Mouse (Mus musculus): ENCODE measurements at regions not wholly inside any gene's neighbourhood (a gene's known extent, or its start where the extent isn't known, plus 50 kb on each side); places are given as distances from the start of the nearest gene placed in this dataset.

DNA sequence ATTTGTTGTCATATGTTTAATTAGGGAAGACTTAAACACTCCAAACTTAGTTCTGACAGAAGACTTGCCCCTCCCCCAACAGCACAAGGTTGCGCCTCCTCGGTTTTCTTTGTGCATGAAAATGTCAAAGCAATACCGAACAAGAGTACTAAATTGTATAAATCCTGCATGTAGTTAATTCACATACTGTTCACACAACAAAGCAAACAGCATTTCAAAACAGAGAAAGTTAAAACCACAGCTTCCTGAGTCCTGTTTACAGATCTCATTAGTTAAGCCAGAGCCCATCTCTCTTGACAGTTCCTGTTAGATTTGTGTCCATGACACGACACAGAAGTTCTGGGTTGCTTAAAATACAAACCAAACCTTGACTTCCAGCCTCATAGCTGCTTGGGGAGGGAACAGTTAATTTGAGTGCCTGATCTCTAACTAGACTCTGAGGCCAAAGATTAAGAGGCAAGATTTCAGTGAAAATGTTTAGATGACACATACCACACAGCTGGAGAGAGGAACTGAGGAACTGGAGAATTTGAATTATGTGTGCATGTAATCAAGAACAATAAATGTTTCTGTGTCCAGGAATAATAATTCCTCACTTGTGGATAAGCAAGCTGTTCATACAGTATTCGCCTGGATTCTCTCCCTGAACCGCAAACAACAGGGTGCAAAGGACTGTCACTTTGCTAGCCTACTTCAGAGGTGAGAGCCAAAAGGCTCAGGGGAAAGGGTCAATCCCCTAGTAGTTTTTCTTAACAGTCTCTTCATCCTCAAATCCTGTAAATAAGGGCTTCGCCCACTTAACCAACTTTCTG, 113.3 kb upstream of the Tbl1xr1 start:
- DNase-seq (ENCODE audit: low spot score in 2 of 2) = peak in 1 of 2 experiments; percentile 26

GRCm38 (mm10) chr3:21963733-21964351, 112.6 kb upstream of the Tbl1xr1 start:
- no peak for DNase-seq (ENCODE audit: low spot score in 2 of 2)

DNA sequence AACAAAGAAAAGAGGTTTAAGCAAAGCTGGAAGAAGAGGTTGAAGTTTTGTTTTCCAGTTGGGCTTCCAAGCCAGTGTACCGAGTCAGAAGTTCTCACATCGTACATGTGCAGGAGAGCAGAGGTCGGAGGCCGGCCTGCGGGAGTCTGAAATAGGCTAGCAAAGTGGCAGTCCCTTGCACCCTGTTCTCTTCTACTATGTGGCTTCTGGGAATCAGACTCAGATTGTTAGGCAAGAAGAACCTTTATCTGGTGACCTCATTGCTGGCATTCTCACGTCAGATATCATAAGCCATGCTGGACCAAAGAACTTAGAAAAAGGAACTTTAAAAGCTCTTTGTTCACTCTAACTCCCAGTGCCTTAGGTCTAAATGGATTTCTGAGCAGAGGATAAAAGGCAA, 112.0 kb upstream of the Tbl1xr1 start:
- no peak for DNase-seq (ENCODE audit: low spot score in 2 of 2)

DNA sequence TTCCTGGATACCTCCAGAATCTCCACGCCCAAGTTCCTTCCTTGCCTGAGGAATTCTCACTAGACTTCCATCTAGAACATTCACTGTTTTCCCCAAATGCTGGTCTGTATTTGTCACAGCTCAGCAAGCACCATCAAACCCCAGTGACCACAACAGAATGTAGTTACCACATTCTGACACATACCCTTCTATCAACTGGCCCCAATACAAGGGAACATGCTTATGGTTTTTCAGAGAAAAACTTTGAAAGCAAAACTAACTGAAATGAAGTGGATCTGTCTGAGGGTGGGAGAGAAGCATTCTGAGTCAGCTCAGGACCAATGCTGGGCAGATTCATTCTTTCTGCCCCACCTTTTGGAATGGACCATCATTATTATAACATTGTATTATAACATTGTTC, 110.9 kb upstream of the Tbl1xr1 start:
- peak; percentile 48 to 72 for DNase-seq (ENCODE audit: low spot score in 2 of 2)

DNA sequence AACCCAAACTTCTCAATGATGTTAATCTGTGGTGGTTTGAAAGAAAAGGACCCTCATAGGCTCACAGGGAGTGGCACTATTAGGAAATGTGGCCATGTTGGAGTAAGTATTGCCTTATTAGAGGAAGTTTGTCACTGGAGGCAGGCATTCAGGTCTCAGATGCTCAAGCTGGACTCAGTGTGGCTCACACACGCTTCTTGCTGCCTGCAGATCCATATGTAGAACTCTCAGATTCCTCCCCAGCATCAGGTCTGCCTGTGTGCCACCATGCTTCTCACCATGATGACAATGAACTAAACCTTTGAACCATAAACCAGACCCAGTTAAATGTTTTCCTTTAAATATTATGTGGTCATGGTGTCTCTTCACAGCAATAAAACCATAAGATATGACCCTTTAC, 104.7 kb upstream of the Tbl1xr1 start:
- DNase-seq (ENCODE audit: low spot score in 2 of 2) = no peak

- no peak for DNase-seq (ENCODE audit: low spot score in 2 of 2)
Measured at GRCm38 (mm10) chr3:21973153-21973552, 103.3 kb upstream of the Tbl1xr1 start.

DNA sequence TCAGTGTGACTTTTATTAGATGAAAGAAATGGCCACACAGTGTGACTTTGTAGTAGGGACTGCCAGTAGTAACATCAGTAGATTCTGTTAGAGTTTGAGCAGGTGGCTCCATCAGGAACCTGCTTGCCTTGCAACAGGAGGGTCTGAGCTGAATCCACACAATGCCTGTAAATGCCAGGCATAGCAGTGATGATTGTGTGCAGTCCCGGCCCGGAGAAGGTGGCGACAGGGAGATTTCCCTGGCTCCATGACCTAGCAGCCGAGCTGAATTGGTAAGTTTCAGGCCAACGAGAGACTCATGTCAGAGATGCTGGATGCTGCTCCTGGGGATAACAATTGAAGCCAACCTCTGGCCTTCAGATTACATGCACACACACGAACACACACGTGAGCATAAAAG, 102.8 kb upstream of the Tbl1xr1 start:
- no peak for DNase-seq (ENCODE audit: low spot score in 2 of 2)

- DNase-seq (ENCODE audit: low spot score in 2 of 2) = no peak
Measured at GRCm38 (mm10) chr3:21974766-21975165, 101.7 kb upstream of the Tbl1xr1 start.

DNA sequence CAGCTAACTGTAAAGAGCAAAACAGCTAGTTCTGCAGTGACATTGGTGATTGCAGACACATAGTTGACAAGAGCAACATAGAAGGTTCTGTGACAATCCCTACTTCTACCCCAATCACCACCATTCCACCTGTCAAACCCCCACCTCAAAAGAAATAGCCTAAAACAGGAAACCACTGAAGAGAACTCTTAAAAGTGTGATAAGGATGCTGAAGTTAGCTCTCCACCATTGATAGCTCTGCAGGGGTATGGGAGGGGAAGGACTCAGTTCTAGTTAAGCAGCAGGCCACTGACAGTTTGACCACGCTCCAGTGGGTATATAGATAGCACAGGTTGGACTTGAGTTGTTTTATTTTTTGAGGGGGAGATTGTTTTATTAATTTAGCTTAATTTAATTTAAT, 98.7 kb upstream of the Tbl1xr1 start:
- no peak for DNase-seq (ENCODE audit: low spot score in 2 of 2)

- peak in 1 of 2 experiments; percentile 52 for DNase-seq (ENCODE audit: low spot score in 2 of 2)
Measured at GRCm38 (mm10) chr3:21982991-21983390, 93.5 kb upstream of the Tbl1xr1 start.

DNA sequence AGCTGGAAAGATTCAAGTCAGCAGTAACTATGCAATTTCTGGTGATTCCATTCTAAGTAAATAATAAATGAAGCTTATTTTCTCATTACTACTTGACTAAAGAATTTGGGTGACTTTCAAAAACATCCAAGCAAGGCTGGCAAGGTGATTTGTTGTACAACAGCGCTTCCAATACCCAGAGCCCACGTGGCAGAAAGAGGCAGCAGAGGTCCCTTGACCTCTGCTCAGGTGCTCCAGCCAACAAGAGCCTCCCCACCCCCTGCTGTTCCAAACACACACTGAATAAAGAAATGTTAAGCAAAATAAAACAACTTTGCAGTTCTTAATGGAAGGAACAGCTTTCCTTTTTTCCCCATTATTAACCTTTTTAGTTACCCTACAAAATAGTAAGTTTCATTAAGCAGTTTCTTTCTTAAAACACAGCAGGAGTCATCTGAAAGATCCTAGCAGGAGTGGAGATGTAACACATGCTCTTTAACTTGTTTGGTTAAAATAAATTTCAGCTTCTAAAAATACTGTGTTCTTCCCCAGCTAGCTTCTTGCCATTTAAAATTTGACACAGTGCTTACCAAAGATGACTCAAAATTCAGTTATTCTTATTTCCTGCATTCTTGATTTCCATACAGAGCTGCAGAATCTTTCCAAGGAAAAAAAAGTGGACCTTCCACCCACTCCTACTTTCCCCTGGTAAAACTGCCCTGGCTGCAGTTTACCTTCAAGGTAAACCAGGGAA, 92.3 kb upstream of the Tbl1xr1 start:
- no peak for DNase-seq (ENCODE audit: low spot score in 2 of 2)

DNA sequence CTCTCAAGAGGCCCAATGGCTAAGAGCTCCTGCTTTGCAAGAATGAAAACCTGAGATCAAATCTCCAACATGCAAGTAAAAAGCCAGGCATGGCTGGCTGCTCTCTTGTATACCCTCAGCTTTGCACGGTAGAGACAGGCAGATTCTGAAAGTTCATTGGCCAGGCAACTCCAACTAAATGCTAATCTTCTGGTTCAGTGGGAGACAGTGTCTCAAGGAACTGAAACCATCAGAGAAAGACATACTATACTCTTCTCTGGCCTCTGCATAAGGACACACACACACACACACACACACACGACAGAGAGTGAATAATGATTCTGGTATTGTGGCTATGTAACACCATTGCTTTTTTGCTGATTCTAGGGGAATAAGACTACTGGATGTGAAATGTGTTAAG, 91.6 kb upstream of the Tbl1xr1 start:
- no peak for DNase-seq (ENCODE audit: low spot score in 2 of 2)

DNA sequence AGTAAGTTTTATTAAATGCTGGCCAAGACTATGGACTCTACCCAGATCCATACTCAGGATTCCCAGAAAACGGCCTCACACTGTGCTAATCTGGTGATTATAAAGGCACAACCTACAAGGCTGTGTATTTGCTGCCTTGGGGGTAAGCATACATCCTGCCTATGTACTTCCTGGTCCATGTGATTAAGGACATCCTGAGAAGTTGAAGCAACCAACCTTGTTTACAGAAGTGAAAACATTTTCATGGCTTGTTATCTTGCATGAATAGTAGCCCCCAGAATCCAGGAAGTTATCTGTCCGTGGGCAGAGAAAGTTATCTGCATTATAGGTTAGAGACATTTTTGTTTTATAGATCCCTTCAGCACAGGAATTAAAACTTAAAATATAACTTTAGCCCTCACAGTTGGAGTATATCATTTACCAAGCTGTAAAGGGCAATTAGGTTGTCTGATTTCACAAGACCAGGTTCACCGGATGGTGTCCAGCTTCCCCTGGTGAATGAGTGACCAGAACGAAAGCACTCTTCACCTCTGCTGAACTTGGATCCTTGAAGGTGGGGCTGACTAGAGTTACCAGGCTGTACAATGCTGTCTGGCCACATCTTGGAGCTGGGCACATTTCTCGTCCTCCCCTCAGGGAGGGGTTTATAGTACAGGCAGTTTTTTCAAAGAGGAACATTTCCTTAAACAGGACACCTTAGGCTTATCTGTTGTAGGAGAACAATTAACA, 90.1 kb upstream of the Tbl1xr1 start:
- no peak for DNase-seq (ENCODE audit: low spot score in 2 of 2)

GRCm38 (mm10) chr3:21986893-21987250, 89.6 kb upstream of the Tbl1xr1 start:
- DNase-seq (ENCODE audit: low spot score in 2 of 2) = no peak

GRCm38 (mm10) chr3:21987455-21988009, 88.9 kb upstream of the Tbl1xr1 start:
- DNase-seq (ENCODE audit: low spot score in 2 of 2) = peak; percentile 71

GRCm38 (mm10) chr3:21988010-21988531, 88.4 kb upstream of the Tbl1xr1 start:
- peak; percentile 60 to 64 for DNase-seq (ENCODE audit: low spot score in 2 of 2)

- no peak for DNase-seq (ENCODE audit: low spot score in 2 of 2)
Measured at GRCm38 (mm10) chr3:21990526-21990925, 85.9 kb upstream of the Tbl1xr1 start.

DNA sequence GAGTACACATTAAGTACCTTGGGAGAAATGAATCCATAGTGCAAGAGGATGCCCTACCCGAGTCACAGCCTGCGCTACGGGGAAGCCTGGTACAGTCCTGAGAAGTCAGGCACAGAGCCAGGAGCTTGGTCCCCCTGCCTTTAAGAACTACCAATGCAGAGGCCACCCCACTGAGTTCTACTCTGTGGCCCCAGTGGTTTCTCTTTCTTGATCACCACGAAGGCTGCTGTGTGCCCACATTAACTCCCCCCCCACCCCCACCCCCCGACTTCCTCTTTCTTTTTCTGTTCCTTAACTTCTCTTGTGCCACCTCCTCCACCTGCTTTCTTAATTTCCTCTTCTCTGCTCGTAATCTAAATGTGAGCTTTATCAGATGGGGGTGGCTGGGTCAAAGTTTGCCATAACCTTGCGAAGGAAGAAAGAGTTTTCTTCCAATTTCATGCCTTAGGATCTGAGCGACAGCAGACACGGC, 84.7 kb upstream of the Tbl1xr1 start:
- DNase-seq (ENCODE audit: low spot score in 2 of 2) = peak; percentile 52 to 70

GRCm38 (mm10) chr3:21992203-21992602, 84.2 kb upstream of the Tbl1xr1 start:
- DNase-seq (ENCODE audit: low spot score in 2 of 2) = no peak

DNA sequence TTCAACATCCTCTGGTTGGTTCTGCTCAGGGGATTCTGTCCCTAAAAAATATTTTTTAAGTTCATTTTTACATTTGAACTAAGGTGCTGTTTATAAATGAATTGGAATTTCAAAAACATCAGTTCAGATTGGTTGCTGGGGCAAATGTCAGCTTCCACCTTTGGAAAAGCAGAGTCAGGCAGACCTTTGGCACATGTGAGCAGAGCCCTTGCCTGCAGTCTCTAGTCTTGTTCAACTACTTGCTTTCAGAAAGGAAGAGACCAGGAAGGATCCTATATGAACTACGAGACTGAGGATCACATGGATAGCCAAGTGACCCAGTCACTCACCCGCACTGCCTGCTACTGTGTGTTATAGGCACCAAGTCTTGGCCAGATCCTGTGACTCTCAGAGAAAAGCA, 82.5 kb upstream of the Tbl1xr1 start:
- DNase-seq (ENCODE audit: low spot score in 2 of 2) = no peak
